Mouse (Mus musculus) ES-Bruce4 (cell line): ENCODE data around the gene Map4k1. TPM values are rescaled to one million over a fixed set of nuclear protein-coding genes. Genes with fewer than 3 reads are reported as not detected.
A peak's percentile ranks its signal among the peaks of the same experiment; 100 is the strongest.

Experiments
- H3K27ac ChIP-seq: 2 replicates; pipeline ENCODE4 v1.5.1; 2012; ENCODE audit warnings: low read length, inconsistent platforms; ENCODE audit not compliant: insufficient read depth
- H3K27me3 ChIP-seq: 2 replicates; pipeline ENCODE4 v1.6.1; 2012; ENCODE audit warnings: mild to moderate bottlenecking, low read length, inconsistent platforms; ENCODE audit not compliant: control insufficient read depth, poor library complexity, insufficient read depth, severe bottlenecking
- H3K36me3 ChIP-seq: 2 replicates; pipeline ENCODE4 v1.6.1; 2012; ENCODE audit warnings: inconsistent platforms, mild to moderate bottlenecking, low read length, moderate library complexity; ENCODE audit not compliant: control insufficient read depth, poor library complexity, insufficient read depth, severe bottlenecking
- H3K4me1 ChIP-seq: one replicate; pipeline ENCODE4 v1.8.1; 2011; ENCODE audit warnings: low read length; ENCODE audit not compliant: control insufficient read depth, insufficient read depth
- H3K4me3 ChIP-seq: 2 replicates; pipeline ENCODE4 v1.5.1; 2011; ENCODE audit warnings: low read depth, mild to moderate bottlenecking, low read length
- H3K9ac ChIP-seq: 2 replicates; pipeline ENCODE4 v1.6.1; 2012; ENCODE audit warnings: low read depth, mild to moderate bottlenecking, inconsistent platforms; ENCODE audit not compliant: poor library complexity, severe bottlenecking
- H3K9me3 ChIP-seq: replicated peaks from 2 replicates; pipeline ENCODE4 v1.6.1; 2012; ENCODE audit warnings: mild to moderate bottlenecking, low read length, inconsistent platforms; ENCODE audit not compliant: control insufficient read depth, poor library complexity, insufficient read depth, severe bottlenecking
- CTCF ChIP-seq: IDR thresholded peaks from one replicate; pipeline ENCODE4 v1.8.1; 2011; ENCODE audit warnings: low read depth, low read length
- EP300 ChIP-seq: IDR thresholded peaks from 2 replicates; pipeline ENCODE4 v1.6.1; 2011; ENCODE audit warnings: low read depth, low read length; ENCODE audit not compliant: insufficient read depth
- POLR2A ChIP-seq: IDR thresholded peaks from one replicate; pipeline ENCODE4 v1.8.1; 2011; ENCODE audit warnings: low read length; ENCODE audit not compliant: insufficient read depth
- polyA plus RNA-seq: library from polyadenylated mRNA; stranded (reverse); fragments of >200 nt; gene quantifications from 2 replicates; pipeline ENCODE4 v1.2.4, GENCODE M21; 2011; ENCODE audit warnings: low read depth; ENCODE audit not compliant: missing spikeins, insufficient read depth, insufficient read length

Map4k1 gene
- polyA plus RNA-seq, 1 experiment: 36.3 TPM

GRCm38 (mm10) chr7:29048070-29048469 is 66.2 kb downstream of the Map4k1 start:
- no peak overlapping the region for H3K4me3 ChIP-seq
- TF ChIP-seq CTCF (peak; percentile 25), EP300 (no peak), POLR2A (no peak)
- no peak overlapping the region for H3K9ac ChIP-seq
- H3K27me3 ChIP-seq: no peaks in the 10 kb centered on the region
- no peaks in the 10 kb centered on the region for H3K9me3 ChIP-seq
- peaks cover 3% of the 10 kb centered on the region for H3K4me1 ChIP-seq
- no peak overlapping the region for H3K27ac ChIP-seq
- H3K36me3 ChIP-seq: no peaks in the 10 kb centered on the region

GRCm38 (mm10) chr7:29048615-29049014 is 66.8 kb downstream of the Map4k1 start:
- Histone ChIP-seq H3K9ac (no peak overlapping the region), H3K9me3 (no peaks in the 10 kb centered on the region), H3K27me3 (no peaks in the 10 kb centered on the region), H3K27ac (no peak overlapping the region), H3K36me3 (no peaks in the 10 kb centered on the region), H3K4me1 (peaks cover 3% of the 10 kb centered on the region), H3K4me3 (no peak overlapping the region)
- no peak for TF ChIP-seq EP300
- TF ChIP-seq POLR2A: no peak
- TF ChIP-seq CTCF: no peak

- Histone ChIP-seq H3K9ac (no peak overlapping the region), H3K27me3 (no peaks in the 10 kb centered on the region)
- no peak for TF ChIP-seq POLR2A
- TF ChIP-seq EP300: no peak
- TF ChIP-seq CTCF: peak; percentile 8
Measured at GRCm38 (mm10) chr7:29050797-29051196, 68.9 kb downstream of the Map4k1 start.

GRCm38 (mm10) chr7:29052821-29053220 is 71.0 kb downstream of the Map4k1 start:
- H3K4me1 ChIP-seq: peaks cover 3% of the 10 kb centered on the region
- H3K4me3 ChIP-seq: peak overlapping the region; percentile 48
- peak overlapping the region; percentile 22 for H3K9ac ChIP-seq
- H3K27me3 ChIP-seq: no peaks in the 10 kb centered on the region
- H3K9me3 ChIP-seq: no peaks in the 10 kb centered on the region
- H3K27ac ChIP-seq: no peak overlapping the region
- no peaks in the 10 kb centered on the region for H3K36me3 ChIP-seq
- TF ChIP-seq EP300 (no peak), POLR2A (no peak), CTCF (no peak)

More at GRCm38 (mm10) chr7:29050797-29051196, 68.9 kb downstream of the Map4k1 start:
- Histone ChIP-seq H3K4me1 (peaks cover 3% of the 10 kb centered on the region), H3K4me3 (no peak overlapping the region), H3K27ac (no peak overlapping the region), H3K9me3 (no peaks in the 10 kb centered on the region), H3K36me3 (no peaks in the 10 kb centered on the region)

Other genes starting within 250 kb of the Map4k1 start
- 53.5 and 60.9 TPM in 2 replicates for gene Mrps12, start 240.2 kb upstream of the Map4k1 start, polyA plus RNA-seq
- gene Sars2, start 240.1 kb upstream of the Map4k1 start, polyA plus RNA-seq: 22.4 and 22.5 TPM in 2 replicates
- not detected in 2 replicates for gene Ccer2, start 225.9 kb upstream of the Map4k1 start, polyA plus RNA-seq
- gene Sirt2, start 215.3 kb upstream of the Map4k1 start, polyA plus RNA-seq: 28.1 and 30.5 TPM in 2 replicates
- gene Nfkbib, start 214.5 kb upstream of the Map4k1 start, polyA plus RNA-seq: 23.8 and 27.9 TPM in 2 replicates
- gene Rinl, start 193.1 kb upstream of the Map4k1 start, polyA plus RNA-seq: 24.6 and 28.0 TPM in 2 replicates
- gene Hnrnpl, start 173.5 kb upstream of the Map4k1 start, polyA plus RNA-seq: 633 and 662 TPM in 2 replicates
- 41.3 and 53.0 TPM in 2 replicates for gene Ech1, start 156.8 kb upstream of the Map4k1 start, polyA plus RNA-seq
- 1.9 and 2.4 TPM in 2 replicates for gene Lgals4, start 148.2 kb upstream of the Map4k1 start, polyA plus RNA-seq
- not detected in 2 replicates for gene Lgals7, start 118.2 kb upstream of the Map4k1 start, polyA plus RNA-seq
- gene Capn12, start 100.6 kb upstream of the Map4k1 start, polyA plus RNA-seq: 0.21 and 0.33 TPM in 2 replicates
- gene Actn4, start 19.7 kb upstream of the Map4k1 start, polyA plus RNA-seq: 318 and 324 TPM in 2 replicates
- 409 and 413 TPM in 2 replicates for gene Eif3k, start 186 bp upstream of the Map4k1 start, polyA plus RNA-seq
- 8.4 and 10.3 TPM in 2 replicates for gene Ryr1, start 143.1 kb downstream of the Map4k1 start, polyA plus RNA-seq
- 23.0 and 31.5 TPM in 2 replicates for gene Rasgrp4, start 152.8 kb downstream of the Map4k1 start, polyA plus RNA-seq
- gene Fam98c, start 174.2 kb downstream of the Map4k1 start, polyA plus RNA-seq: 12.6 and 13.3 TPM in 2 replicates
- not detected in 2 replicates for gene Ggn, start 188.2 kb downstream of the Map4k1 start, polyA plus RNA-seq
- gene Spred3, start 188.4 kb downstream of the Map4k1 start, polyA plus RNA-seq: 9.2 and 12.1 TPM in 2 replicates
- gene Psmd8, start 198.7 kb downstream of the Map4k1 start, polyA plus RNA-seq: 223 and 242 TPM in 2 replicates
- 27.3 and 31.3 TPM in 2 replicates for gene Catsperg1, start 232.0 kb downstream of the Map4k1 start, polyA plus RNA-seq